In genomic region chr7:43563300-43563699, GRCm38 (mm10) we compare ENCODE assay signal across 9 mouse cellular contexts. TPM values are rescaled to one million over a fixed set of nuclear protein-coding genes. Genes with fewer than 3 reads are reported as not detected.
A peak's percentile ranks its signal among the peaks of the same experiment; 100 is the strongest.
DNase-seq lines count a peak whose midpoint lies in the region; ATAC-seq and TF ChIP-seq lines count a peak whose summit lies in the region.
"Had no signal": no experiment of that assay in that cellular context is flagged by ENCODE, and none has a peak within 500 bp of the region (broad histone marks: within the 10 kb centered on the region; RNA-seq: fewer than 3 reads in every experiment).

No protein-coding gene starts in this region.

- peak overlapping the region; percentile 64 for H3K4me3 ChIP-seq in lung, embryonic 15.5 days
- peak overlapping the region; percentile 81 for H3K4me3 ChIP-seq in forebrain, postnatal 0 days (ENCODE audit: low read depth, low read length)
- H3K4me3 ChIP-seq in liver, embryonic 13.5 days (replicated peaks) = no peak overlapping the region; the same call in 1 of the 2 replicates
- peak overlapping the region; percentile 79 for H3K4me3 ChIP-seq in stomach, embryonic 15.5 days (replicated peaks)

- H3K27ac ChIP-seq in lung, embryonic 15.5 days = no peak overlapping the region
- no peak overlapping the region for H3K27ac ChIP-seq in forebrain, postnatal 0 days (ENCODE audit: low read depth, low read length)
- H3K27ac ChIP-seq in liver, embryonic 13.5 days = no peak overlapping the region
- H3K27ac ChIP-seq in stomach, embryonic 15.5 days = no peak overlapping the region

- peaks cover 25% of the 10 kb centered on the region for H3K36me3 ChIP-seq in lung, embryonic 15.5 days
- peaks cover 30% of the 10 kb centered on the region for H3K36me3 ChIP-seq in forebrain, postnatal 0 days (ENCODE audit: insufficient read depth)
- H3K36me3 ChIP-seq in liver, embryonic 13.5 days = 0 out of 2 replicates have a peak, but pooled peaks cover 2% of the 10 kb centered on the region
- peaks cover 8% of the 10 kb centered on the region; the same call in 1 of the 2 replicates for H3K36me3 ChIP-seq in stomach, embryonic 15.5 days

- no peak for TF ChIP-seq CTCF in forebrain, postnatal 0 days (IDR thresholded peaks at IDR 0.05; ENCODE audit: low read depth)

- H3K4me1 ChIP-seq in lung, embryonic 15.5 days = peaks cover 10% of the 10 kb centered on the region
- H3K4me1 ChIP-seq in forebrain, postnatal 0 days (ENCODE audit: insufficient read depth) = peaks cover 11% of the 10 kb centered on the region
- peaks cover 10% of the 10 kb centered on the region; the same call in 1 of the 2 replicates for H3K4me1 ChIP-seq in liver, embryonic 13.5 days (replicated peaks)
- peaks cover 9% of the 10 kb centered on the region; the same call in 1 of the 2 replicates for H3K4me1 ChIP-seq in stomach, embryonic 15.5 days

- ATAC-seq in lung, embryonic 15.5 days (ENCODE audit: borderline replicate concordance, extremely low read depth, low FRiP score, low TSS enrichment) = no peak
- no peak for ATAC-seq in forebrain, postnatal 0 days
- ATAC-seq in liver, embryonic 13.5 days (ENCODE audit: low read depth) = no peak
- no peak for ATAC-seq in stomach, embryonic 15.5 days (ENCODE audit: insufficient read depth, low FRiP score, low read depth)

- no peaks in the 10 kb centered on the region for H3K9me3 ChIP-seq in lung, embryonic 15.5 days
- H3K9me3 ChIP-seq in forebrain, postnatal 0 days (ENCODE audit: low read length) = no peaks in the 10 kb centered on the region
- H3K9me3 ChIP-seq in liver, embryonic 13.5 days (replicated peaks) = no peaks in the 10 kb centered on the region
- no peaks in the 10 kb centered on the region for H3K9me3 ChIP-seq in stomach, embryonic 15.5 days

- DNase-seq in lung, postnatal 14 days = no peak
- DNase-seq in forebrain, postnatal 0 days = no peak
- DNase-seq in liver, embryonic 13.5 days = no peak
- DNase-seq in left cerebral cortex, postnatal 14 days (ENCODE audit: low spot score in 2 of 2) = no peak
- no peak for DNase-seq in frontal cortex, postnatal 14 days (ENCODE audit: low spot score in 2 of 2)
- no peak for DNase-seq in ovary, postnatal 36 days (ENCODE audit: low spot score)

- H3K27me3 ChIP-seq in lung, embryonic 15.5 days = no peaks in the 10 kb centered on the region
- no peaks in the 10 kb centered on the region for H3K27me3 ChIP-seq in forebrain, postnatal 0 days (ENCODE audit: insufficient read depth, low read length)
- H3K27me3 ChIP-seq in liver, embryonic 13.5 days = no peaks in the 10 kb centered on the region
- H3K27me3 ChIP-seq in stomach, embryonic 15.5 days (replicated peaks) = no peaks in the 10 kb centered on the region

- 39% methylated on average over 6 of the region's 6 CpGs for WGBS in lung, embryonic 15.5 days
- 49% methylated on average over 6 of the region's 6 CpGs for WGBS in forebrain, postnatal 0 days
- WGBS in liver, embryonic 13.5 days (ENCODE audit: insufficient replicate concordance) = 35% methylated on average over 6 of the region's 6 CpGs
- WGBS in stomach, embryonic 15.5 days = 49% methylated on average over 6 of the region's 6 CpGs

- peak overlapping the region; percentile 72 for H3K4me2 ChIP-seq in lung, embryonic 15.5 days
- peak overlapping the region; percentile 83 for H3K4me2 ChIP-seq in forebrain, postnatal 0 days (ENCODE audit: low read depth)
- H3K4me2 ChIP-seq in liver, embryonic 13.5 days = peak overlapping the region; percentile 73
- peak overlapping the region; percentile 83 for H3K4me2 ChIP-seq in stomach, embryonic 15.5 days

- intact Hi-C loops in left cerebral cortex, postnatal 14 days (cut with DNase I) = loop anchor here (2.0 to 5.0 kb wide), 2 partner anchors 16 to 104 kb away; partner anchors contain the start of gene Zfp719

- peak overlapping the region; percentile 69 for H3K9ac ChIP-seq in lung, embryonic 15.5 days
- H3K9ac ChIP-seq in forebrain, postnatal 0 days = peak overlapping the region; percentile 68
- no peak overlapping the region for H3K9ac ChIP-seq in liver, embryonic 13.5 days
- no peak overlapping the region for H3K9ac ChIP-seq in stomach, embryonic 15.5 days

RNA-seq across cellular contexts. Expression of gene Zfp658, which starts 1.2 kb away (rescaled TPM):
- 3.5 and 4.4 TPM in 2 replicates for polyA plus RNA-seq in lung, embryonic 15.5 days (2015; fragmentation: Nextera tagmentation; extraction: Ambion mirVana)
- total RNA-seq in forebrain, postnatal 0 days (2014; rRNA removed) = 12.4 and 12.6 TPM in 2 replicates
- polyA plus RNA-seq in forebrain, postnatal 0 days (2015; fragmentation: Nextera tagmentation; extraction: Ambion mirVana) = 1.6 and 3.1 TPM in 2 replicates
- polyA plus RNA-seq in liver, embryonic 13.5 days (2015; fragmentation: Nextera tagmentation; extraction: Ambion mirVana) = 0.20 and 0.27 TPM in 2 replicates
- 2.9 and 3.6 TPM in 2 replicates for polyA plus RNA-seq in stomach, embryonic 15.5 days (2015; fragmentation: Nextera tagmentation; extraction: Ambion mirVana)
- 1 to 10 TPM; 4.9 TPM for total RNA-seq in left cerebral cortex, postnatal 14 days (2021)

RNA-seq across cellular contexts. Expression of gene Zfp719, which starts 16.1 kb away (rescaled TPM):
- 13.1 and 13.5 TPM in 2 replicates for polyA plus RNA-seq in lung, embryonic 15.5 days (2015; fragmentation: Nextera tagmentation; extraction: Ambion mirVana)
- 20.2 and 22.5 TPM in 2 replicates for total RNA-seq in forebrain, postnatal 0 days (2014; rRNA removed)
- 3.2 and 5.8 TPM in 2 replicates for polyA plus RNA-seq in forebrain, postnatal 0 days (2015; fragmentation: Nextera tagmentation; extraction: Ambion mirVana)
- polyA plus RNA-seq in liver, embryonic 13.5 days (2015; fragmentation: Nextera tagmentation; extraction: Ambion mirVana) = 2.0 and 2.7 TPM in 2 replicates
- polyA plus RNA-seq in stomach, embryonic 15.5 days (2015; fragmentation: Nextera tagmentation; extraction: Ambion mirVana) = 10.3 and 11.3 TPM in 2 replicates
- total RNA-seq in left cerebral cortex, postnatal 14 days (2021) = 10 to 100 TPM; 17.6 to 21.3 TPM

RNA-seq across cellular contexts. Expression of gene Cd33, which starts 19.1 kb away (rescaled TPM):
- polyA plus RNA-seq in lung, embryonic 15.5 days (2015; fragmentation: Nextera tagmentation; extraction: Ambion mirVana) = 1.2 and 1.7 TPM in 2 replicates
- total RNA-seq in forebrain, postnatal 0 days (2014; rRNA removed) = 0.77 and 1.0 TPM in 2 replicates
- polyA plus RNA-seq in forebrain, postnatal 0 days (2015; fragmentation: Nextera tagmentation; extraction: Ambion mirVana) = 1.2 and 1.7 TPM in 2 replicates
- 1.3 TPM in 2 replicates for polyA plus RNA-seq in liver, embryonic 13.5 days (2015; fragmentation: Nextera tagmentation; extraction: Ambion mirVana)
- polyA plus RNA-seq in stomach, embryonic 15.5 days (2015; fragmentation: Nextera tagmentation; extraction: Ambion mirVana) = 2.1 and 2.3 TPM in 2 replicates
- 1 to 10 TPM; 5.7 to 6.1 TPM for total RNA-seq in left cerebral cortex, postnatal 14 days (2021)

RNA-seq across cellular contexts. Expression of gene Zfp819, which starts 43.7 kb away (rescaled TPM):
- polyA plus RNA-seq in lung, embryonic 15.5 days (2015; fragmentation: Nextera tagmentation; extraction: Ambion mirVana) = 0.15 and 0.33 TPM in 2 replicates
- total RNA-seq in forebrain, postnatal 0 days (2014; rRNA removed) = 0.33 and 0.85 TPM in 2 replicates
- polyA plus RNA-seq in forebrain, postnatal 0 days (2015; fragmentation: Nextera tagmentation; extraction: Ambion mirVana) = 0.23 TPM in 2 replicates
- polyA plus RNA-seq in liver, embryonic 13.5 days (2015; fragmentation: Nextera tagmentation; extraction: Ambion mirVana) = 0.08 TPM in 1 of 2 replicates, not detected in the other
- not detected in 2 replicates for polyA plus RNA-seq in stomach, embryonic 15.5 days (2015; fragmentation: Nextera tagmentation; extraction: Ambion mirVana)
- total RNA-seq in left cerebral cortex, postnatal 14 days (2021) = under 1 TPM; 0.17 to 0.20 TPM
- total RNA-seq: heart, postnatal 36 days had no signal

RNA-seq across cellular contexts. Expression of gene 4931406B18Rik, which starts 57.6 kb away (rescaled TPM):
- not detected in 2 replicates for polyA plus RNA-seq in lung, embryonic 15.5 days (2015; fragmentation: Nextera tagmentation; extraction: Ambion mirVana)
- not detected in 2 replicates for total RNA-seq in forebrain, postnatal 0 days (2014; rRNA removed)
- not detected in 2 replicates for polyA plus RNA-seq in forebrain, postnatal 0 days (2015; fragmentation: Nextera tagmentation; extraction: Ambion mirVana)
- polyA plus RNA-seq in liver, embryonic 13.5 days (2015; fragmentation: Nextera tagmentation; extraction: Ambion mirVana) = not detected in 2 replicates
- not detected in 2 replicates for polyA plus RNA-seq in stomach, embryonic 15.5 days (2015; fragmentation: Nextera tagmentation; extraction: Ambion mirVana)
- total RNA-seq in left cerebral cortex, postnatal 14 days (2021) = not detected
- total RNA-seq: heart, postnatal 36 days had no signal

Comparison
In these comparisons a context has a peak if more than half of its experiments do, and no peak if none do; other contexts are left out.
1. H3K9ac ChIP-seq: peak in lung, embryonic 15.5 days (single experiment) and forebrain, postnatal 0 days (single experiment); none in liver, embryonic 13.5 days (single experiment) and stomach, embryonic 15.5 days (single experiment).
2. Peak in every context shown above with its lines, with median percentiles within 50 percentile points of each other: H3K4me2 ChIP-seq.